11 mouse cellular contexts compared by ENCODE assay signal in the genomic region with DNA sequence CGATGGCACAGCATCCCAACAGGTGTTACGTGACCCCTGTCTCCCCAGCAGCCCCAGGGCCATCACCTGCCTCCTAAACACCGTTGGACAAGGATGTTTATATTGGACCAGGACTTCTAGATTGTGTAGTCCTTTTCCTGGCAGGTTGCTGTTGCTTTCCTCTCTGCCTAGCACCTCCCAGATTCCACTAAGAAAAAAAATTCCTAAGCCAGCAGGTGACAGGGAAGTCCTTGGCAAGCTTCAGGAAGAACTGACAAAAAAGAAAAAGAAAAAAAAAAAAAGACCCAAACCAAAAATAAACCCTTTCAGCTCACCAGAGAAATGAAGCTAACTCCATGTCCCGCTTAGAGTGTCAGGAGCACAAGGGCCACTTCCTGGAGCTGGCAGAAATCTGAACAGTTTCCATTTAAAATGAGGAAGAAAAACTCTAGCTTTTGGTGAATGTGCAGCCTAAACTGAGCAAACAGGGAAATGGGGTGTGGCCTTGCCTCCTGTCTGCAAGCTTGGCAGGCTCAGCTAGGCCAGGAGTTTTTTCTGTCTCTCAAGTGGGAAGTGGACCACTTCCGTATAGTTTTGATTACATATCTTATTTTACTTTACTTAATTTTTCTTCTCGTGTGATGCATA. TPM values are rescaled to one million over a fixed set of nuclear protein-coding genes. Genes with fewer than 3 reads are reported as not detected.
DNase-seq lines count a peak whose midpoint lies in the region; ATAC-seq and TF ChIP-seq lines count a peak whose summit lies in the region.
"Had no signal": no experiment of that assay in that cellular context is flagged by ENCODE, and none has a peak within 500 bp of the region (broad histone marks: within the 10 kb centered on the region; RNA-seq: fewer than 3 reads in every experiment).

No protein-coding gene starts in this region.

- no peak for DNase-seq in frontal cortex, postnatal 25 days (ENCODE audit: low spot score in 2 of 2)
- peak; percentile 31 to 37 for DNase-seq in right cerebral cortex, postnatal 10 days (ENCODE audit: low spot score in 2 of 2)
- DNase-seq in right cerebral cortex, postnatal 25 days, result no peak
- no peak for DNase-seq in stomach, postnatal 0 days (ENCODE audit: low spot score)
- no peak for DNase-seq in thymus, postnatal 14 days
- no peak for DNase-seq in ovary, adult 18-20 months (ENCODE audit: low spot score)
- DNase-seq: cerebellum, postnatal 14 days had no signal

- H3K4me1 ChIP-seq in lung, embryonic 16.5 days (replicated peaks; ENCODE audit: control insufficient read depth, insufficient read depth, low read length), result peaks cover 21% of the 10 kb centered on the region
- no peaks in the 10 kb centered on the region for H3K4me1 ChIP-seq in stomach, postnatal 0 days (replicated peaks; ENCODE audit: control insufficient read depth, insufficient read depth)

- peak overlapping the region; percentile 69 for H3K27ac ChIP-seq in lung, embryonic 16.5 days (ENCODE audit: low read length)
- peak overlapping the region; percentile 5; the same call in 1 of the 2 replicates for H3K27ac ChIP-seq in stomach, postnatal 0 days (replicated peaks)

- H3K9me3 ChIP-seq in lung, embryonic 16.5 days (ENCODE audit: control insufficient read depth, low read length), result no peaks in the 10 kb centered on the region
- H3K9me3 ChIP-seq in stomach, postnatal 0 days (ENCODE audit: control insufficient read depth, low read length), result no peaks in the 10 kb centered on the region

- TF ChIP-seq CTCF in stomach, postnatal 0 days (IDR thresholded peaks at IDR 0.05; ENCODE audit: low read depth), result no peak

- H3K9ac ChIP-seq in lung, embryonic 16.5 days (ENCODE audit: low read length), result no peak overlapping the region
- no peak overlapping the region for H3K9ac ChIP-seq in stomach, postnatal 0 days (ENCODE audit: low read length)

- 34% methylated on average over 6 of the region's 6 CpGs for WGBS in lung, embryonic 16.5 days
- 45% methylated on average over 6 of the region's 6 CpGs for WGBS in stomach, postnatal 0 days

- H3K4me2 ChIP-seq in lung, embryonic 16.5 days (ENCODE audit: low read depth, low read length), result no peak overlapping the region
- H3K4me2 ChIP-seq in stomach, postnatal 0 days (replicated peaks; ENCODE audit: low read depth), result no peak overlapping the region; the same call in 1 of the 2 replicates
- H3K4me2 ChIP-seq: heart, embryonic 11.5 days had no signal

- no peaks in the 10 kb centered on the region for H3K36me3 ChIP-seq in lung, embryonic 16.5 days (ENCODE audit: control insufficient read depth, insufficient read depth, low read length)
- H3K36me3 ChIP-seq in stomach, postnatal 0 days (ENCODE audit: control insufficient read depth, insufficient read depth, low read length), result no peaks in the 10 kb centered on the region

- no peaks in the 10 kb centered on the region for H3K27me3 ChIP-seq in lung, embryonic 16.5 days (ENCODE audit: control insufficient read depth, insufficient read depth, low read depth, low read length)
- no peaks in the 10 kb centered on the region for H3K27me3 ChIP-seq in stomach, postnatal 0 days (ENCODE audit: control insufficient read depth, insufficient read depth, low read length)

- TF ChIP-seq EP300 in stomach, postnatal 0 days (optimal IDR thresholded peaks at IDR 0.05), result no peak

- H3K4me3 ChIP-seq in lung, embryonic 16.5 days (ENCODE audit: low read length), result no peak overlapping the region
- H3K4me3 ChIP-seq in stomach, postnatal 0 days (ENCODE audit: low read depth, low read length), result no peak overlapping the region

- peak; percentile 56; the same call in 1 of the 2 replicates for ATAC-seq in frontal cortex, adult (ENCODE audit: low TSS enrichment)
- ATAC-seq in lung, embryonic 16.5 days (ENCODE audit: low read depth), result peak; percentile 46; the same call in 1 of the 2 replicates
- ATAC-seq in stomach, postnatal 0 days (ENCODE audit: low FRiP score, low TSS enrichment), result peak; percentile 56
- ATAC-seq: inflammation-experienced regulatory T-cells, adult 6 months had no signal

RNA-seq across cellular contexts. Expression of a gene that starts 6.3 kb away (rescaled TPM):
- polyA plus RNA-seq in lung, embryonic 16.5 days (2015; fragmentation: Nextera tagmentation; extraction: Ambion mirVana), result 1.4 and 1.8 TPM in 2 replicates
- polyA plus RNA-seq in stomach, postnatal 0 days (2015; fragmentation: Nextera tagmentation; extraction: Ambion mirVana), result 3.2 and 3.8 TPM in 2 replicates
- polyA plus RNA-seq: inflammation-experienced regulatory T-cells, adult 6 months had no signal

Comparison
In these comparisons a context has a peak if more than half of its experiments do, and no peak if none do; other contexts are left out.
1. DNase-seq: peak in right cerebral cortex, postnatal 10 days (2 of 2); none in frontal cortex, postnatal 25 days (0 of 2), right cerebral cortex, postnatal 25 days (single experiment), stomach, postnatal 0 days (single experiment), thymus, postnatal 14 days (single experiment) and ovary, adult 18-20 months (single experiment).
2. Peak in every context shown above with its lines, with median percentiles within 50 percentile points of each other: ATAC-seq.